Mouse (Mus musculus) E14TG2a.4 (cell line): Measurements from ENCODE around the gene Dpp8.
A peak's percentile ranks its signal among the peaks of the same experiment; 100 is the strongest.
"Not testable (repeated sequence)": the region's sequence is repeated elsewhere in the genome, so short reads cannot be mapped to it uniquely, and the experiment has no call there.

Experiments
- CTCF ChIP-seq: conservative IDR thresholded peaks from 2 replicates; pipeline ENCODE4 v1.5.1; 2014; ENCODE audit warnings: low read length
- NANOG ChIP-seq: IDR thresholded peaks from 2 replicates; pipeline ENCODE4 v1.6.1; 2014; ENCODE audit warnings: borderline replicate concordance, low read length, mixed read lengths
- POU5F1 ChIP-seq: IDR thresholded peaks from 2 replicates; pipeline ENCODE4 v1.6.1; 2014; ENCODE audit warnings: low read length, borderline replicate concordance

GRCm38 (mm10) chr9:64995464-64995863, 36.8 kb upstream of the Dpp8 start:
- TF ChIP-seq CTCF, result peak; percentile 13; the same call in 1 of the 2 replicates
- TF ChIP-seq POU5F1, NANOG: not testable (repeated sequence)
